Mouse (Mus musculus) G1E (cell line): ENCODE data around the gene Cnot6. TPM values are rescaled to one million over a fixed set of nuclear protein-coding genes. Genes with fewer than 3 reads are reported as not detected.

ENCODE experiments used
- ATAC-seq: 2 replicates; pipeline ENCODE4 v1.8.0; 2016; ENCODE audit warnings: mild to moderate bottlenecking; ENCODE audit not compliant: insufficient number of reproducible peaks, poor library complexity, low FRiP score, severe bottlenecking; ENCODE audit errors: extremely low read depth
- DNase-seq: peaks from one replicate; pipeline ENCODE4 v3.0.0; 2012; ENCODE audit warnings: low spot score
- H3K27me3 ChIP-seq: 2 replicates; pipeline ENCODE4 v1.6.1; 2012; ENCODE audit warnings: mild to moderate bottlenecking, low read length, inconsistent platforms; ENCODE audit not compliant: insufficient read depth
- H3K36me3 ChIP-seq: replicated peaks from 2 replicates; pipeline ENCODE3; 2012; ENCODE audit warnings: mild to moderate bottlenecking, inconsistent platforms
- H3K4me1 ChIP-seq: 2 replicates; pipeline ENCODE4 v1.6.1; 2012; ENCODE audit warnings: low read depth, low read length, inconsistent platforms, mixed read lengths; ENCODE audit not compliant: insufficient read depth
- H3K4me3 ChIP-seq: 2 replicates; pipeline ENCODE4 v1.5.1; 2012; ENCODE audit warnings: low read depth, mild to moderate bottlenecking, inconsistent platforms, low read length, moderate library complexity, mixed read lengths
- H3K9me3 ChIP-seq: replicated peaks from 2 replicates; pipeline ENCODE4 v1.6.1; 2012; ENCODE audit warnings: inconsistent platforms
- CTCF ChIP-seq: IDR thresholded peaks from 2 replicates; pipeline ENCODE4 v1.5.1; 2012; ENCODE audit warnings: low read depth, low read length, inconsistent platforms, mixed read lengths
- GATA1 ChIP-seq: IDR thresholded peaks from 2 replicates; pipeline ENCODE4 v1.6.1; 2012; ENCODE audit warnings: borderline replicate concordance, low read length, inconsistent platforms, mixed read lengths
- GATA2 ChIP-seq: IDR thresholded peaks from 2 replicates; pipeline ENCODE4 v1.6.1; 2012; ENCODE audit warnings: low read depth, low read length, inconsistent platforms, borderline replicate concordance
- POLR2AphosphoS5 ChIP-seq: IDR thresholded peaks from 2 replicates; pipeline ENCODE4 v1.6.1; 2012; ENCODE audit warnings: low read depth, low read length, inconsistent platforms; ENCODE audit not compliant: insufficient replicate concordance
- TAL1 ChIP-seq: conservative IDR thresholded peaks from 2 replicates; pipeline ENCODE4 v1.6.1; 2012; ENCODE audit warnings: low read depth, low read length, inconsistent platforms, mixed read lengths
- polyA plus RNA-seq: library from polyadenylated mRNA; stranded (reverse); fragments of >175 nt; gene quantifications from 2 replicates; pipeline ENCODE4 v1.2.3, GENCODE M21; 2012
- total RNA-seq, 2 experiments: library from RNA; stranded (forward) in 1 of 2; stranded (reverse) in 1 of 2; fragments of 200-1000 nt in 1 of 2; fragments of >200 nt in 1 of 2; fragmentation: Nextera tagmentation in 1 of 2; gene quantifications; 2 replicates each; pipeline ENCODE4 v1.2.3; 2014 to 2017

Gene Cnot6
- total and polyA plus RNA-seq, 3 experiments: 44.0 to 165 (median 93.8) TPM

- Histone ChIP-seq H3K9me3 (no peaks in the 10 kb centered on the region), H3K4me3 (no peak overlapping the region), H3K27me3 (no peaks in the 10 kb centered on the region), H3K36me3 (no peaks in the 10 kb centered on the region), H3K4me1 (peaks cover 42% of the 10 kb centered on the region)
- DNase-seq (no peak), ATAC-seq (no peak)
- no peak for TF ChIP-seq POLR2AphosphoS5
- TF ChIP-seq GATA2: no peak
- TF ChIP-seq CTCF: no peak
- TF ChIP-seq GATA1: no peak
- TF ChIP-seq TAL1: no peak
Observed at GRCm38 (mm10) chr11:49722692-49723091, 10.2 kb upstream of the Cnot6 start.

- TF ChIP-seq GATA2 (no peak), POLR2AphosphoS5 (no peak), GATA1 (no peak), CTCF (no peak), TAL1 (no peak)
- ATAC-seq: no peak
- DNase-seq: no peak
- H3K4me1 ChIP-seq: peaks cover 40% of the 10 kb centered on the region
- no peak overlapping the region for H3K4me3 ChIP-seq
- no peaks in the 10 kb centered on the region for H3K36me3 ChIP-seq
- no peaks in the 10 kb centered on the region for H3K9me3 ChIP-seq
- no peaks in the 10 kb centered on the region for H3K27me3 ChIP-seq
Observed at GRCm38 (mm10) chr11:49721358-49721757, 8.8 kb upstream of the Cnot6 start.

GRCm38 (mm10) chr11:49719466-49720151, 7.1 kb upstream of the Cnot6 start:
- TF ChIP-seq GATA2 (no peak), GATA1 (no peak), TAL1 (no peak; the same call in 1 of the 2 replicates), CTCF (no peak), POLR2AphosphoS5 (no peak)
- H3K4me1 ChIP-seq: peaks cover 53% of the 10 kb centered on the region
- peak overlapping the region; percentile 44; the same call in 1 of the 2 replicates for H3K4me3 ChIP-seq
- peak; percentile 48 for DNase-seq
- H3K36me3 ChIP-seq: no peaks in the 10 kb centered on the region
- peak; percentile 74 for ATAC-seq
- H3K9me3 ChIP-seq: no peaks in the 10 kb centered on the region
- no peaks in the 10 kb centered on the region for H3K27me3 ChIP-seq

- DNase-seq (peak; percentile 8), ATAC-seq (no peak)
- no peaks in the 10 kb centered on the region for H3K9me3 ChIP-seq
- peaks cover 16% of the 10 kb centered on the region for H3K36me3 ChIP-seq
- no peaks in the 10 kb centered on the region for H3K27me3 ChIP-seq
- TF ChIP-seq GATA1: no peak
- no peak for TF ChIP-seq CTCF
- TF ChIP-seq POLR2AphosphoS5: no peak
- TF ChIP-seq GATA2: no peak
- no peak for TF ChIP-seq TAL1
- peaks cover 54% of the 10 kb centered on the region for H3K4me1 ChIP-seq
- H3K4me3 ChIP-seq: peak overlapping the region; percentile 99; the same call in 1 of the 2 replicates
Observed at GRCm38 (mm10) chr11:49713336-49714334, 1.1 kb upstream of the Cnot6 start.

GRCm38 (mm10) chr11:49711981-49712554, 455 bp downstream of the Cnot6 start:
- TF ChIP-seq GATA1 (no peak), TAL1 (no peak), GATA2 (no peak), CTCF (no peak), POLR2AphosphoS5 (no peak)
- peak; percentile 66 for DNase-seq
- Histone ChIP-seq H3K9me3 (no peaks in the 10 kb centered on the region), H3K4me1 (peaks cover 63% of the 10 kb centered on the region), H3K4me3 (peak overlapping the region; percentile 99), H3K36me3 (peaks cover 25% of the 10 kb centered on the region), H3K27me3 (no peaks in the 10 kb centered on the region)
- ATAC-seq: no peak

GRCm38 (mm10) chr11:49710664-49711063, 1.9 kb downstream of the Cnot6 start:
- ATAC-seq (no peak), DNase-seq (no peak)
- Histone ChIP-seq H3K27me3 (no peaks in the 10 kb centered on the region), H3K4me1 (peaks cover 59% of the 10 kb centered on the region), H3K4me3 (no peak overlapping the region), H3K9me3 (no peaks in the 10 kb centered on the region), H3K36me3 (peaks cover 38% of the 10 kb centered on the region)
- TF ChIP-seq GATA1: no peak
- no peak for TF ChIP-seq TAL1
- no peak for TF ChIP-seq POLR2AphosphoS5
- TF ChIP-seq GATA2: no peak
- no peak for TF ChIP-seq CTCF
